Mouse (Mus musculus): Measurements from ENCODE around the gene Ehf. TPM values are rescaled to one million over a fixed set of nuclear protein-coding genes. Genes with fewer than 3 reads are reported as not detected.

The Ehf gene
- polyA plus RNA-seq, 1 experiment: 22.3 TPM

GRCm38 (mm10) chr2:103298711-103299463, 4.2 kb downstream of the Ehf start:
- TF ChIP-seq CTCF (conservative IDR thresholded peaks at IDR 0.05; ENCODE audit: insufficient read depth, insufficient read length, low read depth, low read length) (no peak), POLR2A (IDR thresholded peaks at IDR 0.05; ENCODE audit: low read depth, low read length) (no peak)
- WGBS: 66% methylated on average over 13 of the region's 13 CpGs
- no peak overlapping the region for H3K27ac ChIP-seq (ENCODE audit: insufficient read depth, low read depth, low read length)
- no peaks in the 10 kb centered on the region for H3K36me3 ChIP-seq (ENCODE audit: control insufficient read depth, insufficient read depth, low read length)
- H3K4me3 ChIP-seq (ENCODE audit: insufficient read depth, low read depth, low read length): no peak overlapping the region
- H3K4me1 ChIP-seq (ENCODE audit: control insufficient read depth, insufficient read depth, low read length): no peaks in the 10 kb centered on the region; the same call in 1 of the 2 replicates
- DNase-seq: no peak
- no peaks in the 10 kb centered on the region for H3K27me3 ChIP-seq (replicated peaks; ENCODE audit: control insufficient read depth, insufficient read depth, low read length)

GRCm38 (mm10) chr2:103294526-103294925, 8.6 kb downstream of the Ehf start:
- TF ChIP-seq CTCF (conservative IDR thresholded peaks at IDR 0.05; ENCODE audit: insufficient read depth, insufficient read length, low read depth, low read length) (no peak), POLR2A (IDR thresholded peaks at IDR 0.05; ENCODE audit: low read depth, low read length) (no peak)
- Histone ChIP-seq H3K36me3 (ENCODE audit: control insufficient read depth, insufficient read depth, low read length) (no peaks in the 10 kb centered on the region), H3K4me1 (ENCODE audit: control insufficient read depth, insufficient read depth, low read length) (peaks cover 3% of the 10 kb centered on the region; the same call in 1 of the 2 replicates), H3K27me3 (replicated peaks; ENCODE audit: control insufficient read depth, insufficient read depth, low read length) (no peaks in the 10 kb centered on the region), H3K4me3 (ENCODE audit: insufficient read depth, low read depth, low read length) (no peak overlapping the region), H3K27ac (ENCODE audit: insufficient read depth, low read depth, low read length) (peak overlapping the region; percentile 26)
- DNase-seq: peak; percentile 47
- 27% methylated on average over 3 of the region's 3 CpGs for WGBS

GRCm38 (mm10) chr2:103293751-103294150, 9.3 kb downstream of the Ehf start:
- peak overlapping the region; percentile 26 for H3K27ac ChIP-seq (ENCODE audit: insufficient read depth, low read depth, low read length)
- no peaks in the 10 kb centered on the region for H3K36me3 ChIP-seq (ENCODE audit: control insufficient read depth, insufficient read depth, low read length)
- H3K4me3 ChIP-seq (ENCODE audit: insufficient read depth, low read depth, low read length): no peak overlapping the region
- H3K27me3 ChIP-seq (replicated peaks; ENCODE audit: control insufficient read depth, insufficient read depth, low read length): no peaks in the 10 kb centered on the region
- H3K4me1 ChIP-seq (ENCODE audit: control insufficient read depth, insufficient read depth, low read length): peaks cover 3% of the 10 kb centered on the region; the same call in 1 of the 2 replicates
- peak; percentile 30; the same call in 1 of the 2 replicates for TF ChIP-seq CTCF (conservative IDR thresholded peaks at IDR 0.05; ENCODE audit: insufficient read depth, insufficient read length, low read depth, low read length)
- TF ChIP-seq POLR2A (IDR thresholded peaks at IDR 0.05; ENCODE audit: low read depth, low read length): no peak
- WGBS: 51% methylated on average over 5 of the region's 5 CpGs
- peak; percentile 83 for DNase-seq

GRCm38 (mm10) chr2:103293214-103293613, 9.9 kb downstream of the Ehf start:
- Histone ChIP-seq H3K27ac (ENCODE audit: insufficient read depth, low read depth, low read length) (peak overlapping the region; percentile 68), H3K27me3 (replicated peaks; ENCODE audit: control insufficient read depth, insufficient read depth, low read length) (no peaks in the 10 kb centered on the region), H3K36me3 (ENCODE audit: control insufficient read depth, insufficient read depth, low read length) (no peaks in the 10 kb centered on the region), H3K4me3 (ENCODE audit: insufficient read depth, low read depth, low read length) (no peak overlapping the region), H3K4me1 (ENCODE audit: control insufficient read depth, insufficient read depth, low read length) (peaks cover 3% of the 10 kb centered on the region; the same call in 1 of the 2 replicates)
- 52% methylated on average over 3 of the region's 3 CpGs for WGBS
- no peak for DNase-seq
- no peak for TF ChIP-seq CTCF (conservative IDR thresholded peaks at IDR 0.05; ENCODE audit: insufficient read depth, insufficient read length, low read depth, low read length)
- TF ChIP-seq POLR2A (IDR thresholded peaks at IDR 0.05; ENCODE audit: low read depth, low read length): no peak

- Histone ChIP-seq H3K27ac (ENCODE audit: insufficient read depth, low read depth, low read length) (no peak overlapping the region), H3K4me1 (ENCODE audit: control insufficient read depth, insufficient read depth, low read length) (peaks cover 8% of the 10 kb centered on the region), H3K36me3 (ENCODE audit: control insufficient read depth, insufficient read depth, low read length) (no peaks in the 10 kb centered on the region), H3K27me3 (replicated peaks; ENCODE audit: control insufficient read depth, insufficient read depth, low read length) (no peaks in the 10 kb centered on the region), H3K4me3 (ENCODE audit: insufficient read depth, low read depth, low read length) (no peak overlapping the region)
- DNase-seq: no peak
- TF ChIP-seq POLR2A (IDR thresholded peaks at IDR 0.05; ENCODE audit: low read depth, low read length) (no peak), CTCF (conservative IDR thresholded peaks at IDR 0.05; ENCODE audit: insufficient read depth, insufficient read length, low read depth, low read length) (no peak)
- WGBS: 74% methylated on average over 2 of the region's 2 CpGs
These were observed 12.3 kb downstream of the Ehf start for GRCm38 (mm10) chr2:103290705-103291269.

- 75% methylated on average over 3 of the region's 3 CpGs for WGBS
- TF ChIP-seq POLR2A (IDR thresholded peaks at IDR 0.05; ENCODE audit: low read depth, low read length) (no peak), CTCF (conservative IDR thresholded peaks at IDR 0.05; ENCODE audit: insufficient read depth, insufficient read length, low read depth, low read length) (no peak)
- no peak for DNase-seq
- Histone ChIP-seq H3K4me3 (ENCODE audit: insufficient read depth, low read depth, low read length) (no peak overlapping the region), H3K27ac (ENCODE audit: insufficient read depth, low read depth, low read length) (peak overlapping the region; percentile 53; the same call in 1 of the 2 replicates), H3K36me3 (ENCODE audit: control insufficient read depth, insufficient read depth, low read length) (no peaks in the 10 kb centered on the region), H3K27me3 (replicated peaks; ENCODE audit: control insufficient read depth, insufficient read depth, low read length) (no peaks in the 10 kb centered on the region), H3K4me1 (ENCODE audit: control insufficient read depth, insufficient read depth, low read length) (peaks cover 10% of the 10 kb centered on the region)
These were observed 12.9 kb downstream of the Ehf start for GRCm38 (mm10) chr2:103290167-103290566.

- H3K27ac ChIP-seq (ENCODE audit: insufficient read depth, low read depth, low read length): peak overlapping the region; percentile 53
- 55% methylated on average over 7 of the region's 7 CpGs for WGBS
- peak; percentile 41 for DNase-seq
These were observed 13.6 kb downstream of the Ehf start for GRCm38 (mm10) chr2:103289407-103289950.

More at GRCm38 (mm10) chr2:103289407-103289950, 13.6 kb downstream of the Ehf start:
- TF ChIP-seq POLR2A (IDR thresholded peaks at IDR 0.05; ENCODE audit: low read depth, low read length) (no peak), CTCF (conservative IDR thresholded peaks at IDR 0.05; ENCODE audit: insufficient read depth, insufficient read length, low read depth, low read length) (no peak)
- Histone ChIP-seq H3K27me3 (replicated peaks; ENCODE audit: control insufficient read depth, insufficient read depth, low read length) (no peaks in the 10 kb centered on the region), H3K36me3 (ENCODE audit: control insufficient read depth, insufficient read depth, low read length) (no peaks in the 10 kb centered on the region), H3K4me1 (ENCODE audit: control insufficient read depth, insufficient read depth, low read length) (peaks cover 16% of the 10 kb centered on the region), H3K4me3 (ENCODE audit: insufficient read depth, low read depth, low read length) (no peak overlapping the region)
